Comparison of ENCODE assay signal across 8 mouse cellular contexts in genomic region chr15:96953938-96954238, GRCm38 (mm10).
A peak's percentile ranks its signal among the peaks of the same experiment; 100 is the strongest.
DNase-seq lines count a peak whose midpoint lies in the region; ATAC-seq and TF ChIP-seq lines count a peak whose summit lies in the region.

No protein-coding gene starts in this region.

- peak overlapping the region; percentile 35 for H3K4me3 ChIP-seq in heart, embryonic 11.5 days (ENCODE audit: low read depth, low read length)
- H3K4me3 ChIP-seq in ES-E14 (ENCODE audit: insufficient read depth in 1 of 2, low read depth in 1 of 2, low read length in 2 of 2, poor library complexity in 1 of 2, severe bottlenecking in 1 of 2), result peak overlapping the region; percentile 55 to 58
- peak overlapping the region; percentile 39 for H3K4me3 ChIP-seq in hindbrain, embryonic 13.5 days
- peak overlapping the region; percentile 31 for H3K4me3 ChIP-seq in midbrain, embryonic 12.5 days

- DNase-seq in heart, adult 9 months (ENCODE audit: low spot score in 2 of 2), result no peak
- DNase-seq in ES-E14 (ENCODE audit: low read depth, low spot score), result no peak
- DNase-seq in cerebellum, adult 8-10 months, result no peak

- peak overlapping the region; percentile 63 for H3K9ac ChIP-seq in heart, embryonic 11.5 days (ENCODE audit: low read depth, low read length)
- H3K9ac ChIP-seq in ES-E14 (ENCODE audit: insufficient read depth, low read depth, low read length, poor library complexity, severe bottlenecking), result peak overlapping the region; percentile 15; the same call in 1 of the 2 replicates
- H3K9ac ChIP-seq in hindbrain, embryonic 13.5 days, result peak overlapping the region; percentile 75
- H3K9ac ChIP-seq in midbrain, embryonic 12.5 days (replicated peaks), result peak overlapping the region; percentile 52

- H3K9me3 ChIP-seq in heart, embryonic 11.5 days (replicated peaks; ENCODE audit: control insufficient read depth, low read length), result no peaks in the 10 kb centered on the region
- no peaks in the 10 kb centered on the region for H3K9me3 ChIP-seq in ES-E14 (ENCODE audit: control insufficient read depth, insufficient read depth, low read depth, low read length)
- no peaks in the 10 kb centered on the region for H3K9me3 ChIP-seq in hindbrain, embryonic 13.5 days
- no peaks in the 10 kb centered on the region for H3K9me3 ChIP-seq in midbrain, embryonic 12.5 days

- peak overlapping the region; percentile 72 for H3K4me2 ChIP-seq in heart, embryonic 11.5 days
- H3K4me2 ChIP-seq in hindbrain, embryonic 13.5 days, result peak overlapping the region; percentile 54
- H3K4me2 ChIP-seq in midbrain, embryonic 12.5 days (replicated peaks), result peak overlapping the region; percentile 50

- in situ Hi-C loops in ES-E14 (cut with MboI; ENCODE audit: low sequenced_read_pairs in 2 of 2, unreplicated experiment in 2 of 2), result loop anchor here in 1 of 2 experiments (25.0 kb wide), 1 partner anchor 183 kb away; no protein-coding TSS in a partner anchor

- no peak overlapping the region for H3K27ac ChIP-seq in heart, embryonic 11.5 days (ENCODE audit: low read depth, low read length)
- H3K27ac ChIP-seq in ES-E14 (ENCODE audit: insufficient read depth, low read depth, low read length, poor library complexity, severe bottlenecking), result no peak overlapping the region
- peak overlapping the region; percentile 81 for H3K27ac ChIP-seq in hindbrain, embryonic 13.5 days
- peak overlapping the region; percentile 46; the same call in 1 of the 2 replicates for H3K27ac ChIP-seq in midbrain, embryonic 12.5 days (replicated peaks)

- ATAC-seq in heart, embryonic 11.5 days (replicated peaks; ENCODE audit: insufficient number of reproducible peaks, low FRiP score, low TSS enrichment), result no peak
- ATAC-seq in hindbrain, embryonic 13.5 days (ENCODE audit: low FRiP score), result peak; percentile 43; the same call in 1 of the 2 replicates
- ATAC-seq in midbrain, embryonic 12.5 days (ENCODE audit: low FRiP score, low read depth), result 0 out of 2 replicates have a peak, but pooled peaks have one; percentile 30
- no peak for ATAC-seq in inflammation-experienced regulatory T-cells, adult 6 months
- no peak for ATAC-seq in granulocyte monocyte progenitor cell, adult 5-6 weeks (replicated peaks; ENCODE audit: poor library complexity, severe bottlenecking)

- H3K4me1 ChIP-seq in heart, embryonic 11.5 days (ENCODE audit: control insufficient read depth, insufficient read depth, low read length), result peaks cover 7% of the 10 kb centered on the region; the same call in 1 of the 2 replicates
- H3K4me1 ChIP-seq in ES-E14 (ENCODE audit: control insufficient read depth in 2 of 2, insufficient read depth in 2 of 2, low read length in 2 of 2, poor library complexity in 1 of 2), result peaks cover 0 to 4% of the 10 kb centered on the region in 2 experiments; a peak in 1 of 4 replicates
- peaks cover 17% of the 10 kb centered on the region for H3K4me1 ChIP-seq in hindbrain, embryonic 13.5 days (replicated peaks)
- H3K4me1 ChIP-seq in midbrain, embryonic 12.5 days, result peaks cover 4% of the 10 kb centered on the region; the same call in 1 of the 2 replicates

- H3K36me3 ChIP-seq in heart, embryonic 11.5 days (ENCODE audit: control insufficient read depth, insufficient read depth, low read length), result no peaks in the 10 kb centered on the region
- H3K36me3 ChIP-seq in ES-E14 (ENCODE audit: control insufficient read depth, insufficient read depth, low read length, poor library complexity, severe bottlenecking), result no peaks in the 10 kb centered on the region
- no peaks in the 10 kb centered on the region for H3K36me3 ChIP-seq in hindbrain, embryonic 13.5 days
- H3K36me3 ChIP-seq in midbrain, embryonic 12.5 days, result no peaks in the 10 kb centered on the region

- 41% methylated on average over 16 of the region's 16 CpGs for WGBS in heart, embryonic 11.5 days (ENCODE audit: insufficient replicate concordance)
- WGBS in hindbrain, embryonic 13.5 days, result 54% methylated on average over 16 of the region's 16 CpGs
- WGBS in midbrain, embryonic 12.5 days, result 59% methylated on average over 16 of the region's 16 CpGs

- H3K27me3 ChIP-seq in heart, embryonic 11.5 days (ENCODE audit: control insufficient read depth, insufficient read depth, low read length), result no peaks in the 10 kb centered on the region
- H3K27me3 ChIP-seq in hindbrain, embryonic 13.5 days, result no peaks in the 10 kb centered on the region
- H3K27me3 ChIP-seq in midbrain, embryonic 12.5 days, result peaks cover 5% of the 10 kb centered on the region; the same call in 1 of the 2 replicates

TF ChIP-seq in ES-E14, 5 proteins besides CTCF, POLR2A, EP300 and RAD21:
- TF ChIP-seq HCFC1 (IDR thresholded peaks at IDR 0.05; ENCODE audit: borderline replicate concordance, insufficient read depth, low read length), result no peak

Comparison
In these comparisons a context has a peak if more than half of its experiments do, and no peak if none do; other contexts are left out.
1. ATAC-seq: peak in hindbrain, embryonic 13.5 days (single experiment) and midbrain, embryonic 12.5 days (single experiment); none in heart, embryonic 11.5 days (single experiment), inflammation-experienced regulatory T-cells, adult 6 months (single experiment) and granulocyte monocyte progenitor cell, adult 5-6 weeks (single experiment).
2. H3K27ac ChIP-seq: peak in hindbrain, embryonic 13.5 days (single experiment) and midbrain, embryonic 12.5 days (single experiment); none in heart, embryonic 11.5 days (single experiment) and ES-E14 (single experiment).
3. H3K9ac ChIP-seq: peak in every context shown above with its lines; median percentile 75 in hindbrain, embryonic 13.5 days; 63 in heart, embryonic 11.5 days; 52 in midbrain, embryonic 12.5 days; 15 in ES-E14.
4. Peak in every context shown above with its lines, with median percentiles within 50 percentile points of each other: H3K4me2 ChIP-seq and H3K4me3 ChIP-seq.